Mouse (Mus musculus) liver, adult 2 months (tissue): ENCODE data around the gene Gna15. TPM values are rescaled to one million over a fixed set of nuclear protein-coding genes. Genes with fewer than 3 reads are reported as not detected.

Experiments
- DNase-seq: peaks from one replicate; pipeline ENCODE4 v3.0.0-alpha.2; 2011; ENCODE audit warnings: low read depth, low spot score; ENCODE audit errors: extremely low read depth
- H3K27ac ChIP-seq: fragments of 200-500 bp; replicated peaks from 2 replicates; pipeline ENCODE4 v1.5.1; 2012; ENCODE audit warnings: low read depth, mild to moderate bottlenecking, control low read depth, inconsistent platforms, low read length; ENCODE audit not compliant: insufficient read depth
- H3K27me3 ChIP-seq: fragments of 200-500 bp; 2 replicates; pipeline ENCODE4 v1.6.1; 2012; ENCODE audit warnings: mild to moderate bottlenecking, moderate library complexity, low read length, inconsistent platforms; ENCODE audit not compliant: control insufficient read depth, insufficient read depth
- H3K36me3 ChIP-seq: fragments of 200-500 bp; 2 replicates; pipeline ENCODE4 v1.6.1; 2012; ENCODE audit warnings: low read length, inconsistent platforms; ENCODE audit not compliant: control insufficient read depth, insufficient read depth
- H3K4me1 ChIP-seq: fragments of 200-500 bp; 2 replicates; pipeline ENCODE4 v1.6.1; 2011; ENCODE audit warnings: low read length; ENCODE audit not compliant: control insufficient read depth, insufficient read depth
- H3K4me3 ChIP-seq: fragments of 200-500 bp; 2 replicates; pipeline ENCODE4 v1.5.1; 2011; ENCODE audit warnings: low read depth, mild to moderate bottlenecking, control low read depth, low read length, moderate library complexity; ENCODE audit not compliant: insufficient read depth
- H3K79me2 ChIP-seq: fragments of 200-500 bp; 2 replicates; pipeline ENCODE4 v1.6.1; 2012; ENCODE audit warnings: inconsistent platforms, mild to moderate bottlenecking, low read length, moderate library complexity; ENCODE audit not compliant: control insufficient read depth, insufficient read depth
- H3K9ac ChIP-seq: fragments of 200-500 bp; 2 replicates; pipeline ENCODE4 v1.6.1; 2012; ENCODE audit warnings: low read depth, mild to moderate bottlenecking, control low read depth, inconsistent platforms, low read length
- CTCF ChIP-seq: fragments of 200-500 bp; IDR thresholded peaks from 2 replicates; pipeline ENCODE4 v1.5.1; 2011; ENCODE audit warnings: low read depth, low read length, control low read depth
- POLR2A ChIP-seq: fragments of 200-500 bp; IDR thresholded peaks from 2 replicates; pipeline ENCODE4 v1.6.1; 2011; ENCODE audit warnings: low read length, control low read depth; ENCODE audit not compliant: insufficient read depth; ENCODE audit errors: extremely low read depth
- WGBS: fragments of 180-500 bp; shearing (Covaris S2); methylation state at CpG from one replicate; pipeline ENCODE4 v1.1.7; 2018; 5-methylcytosine and 5-hydroxymethylcytosine counted together
- polyA plus RNA-seq: library from polyadenylated mRNA; depleted of rRNA; stranded (reverse); fragments of >200 nt; gene quantifications from 2 replicates; pipeline ENCODE4 v1.2.3, GENCODE M21; 2012
- total RNA-seq: library from RNA; depleted of rRNA; stranded (reverse); fragments of >200 nt; gene quantifications from 2 replicates; pipeline ENCODE4 v1.2.3, GENCODE M21; 2014

Gene Gna15
- total and polyA plus RNA-seq, 2 experiments, result 0.64 to 1.1 TPM

DNA sequence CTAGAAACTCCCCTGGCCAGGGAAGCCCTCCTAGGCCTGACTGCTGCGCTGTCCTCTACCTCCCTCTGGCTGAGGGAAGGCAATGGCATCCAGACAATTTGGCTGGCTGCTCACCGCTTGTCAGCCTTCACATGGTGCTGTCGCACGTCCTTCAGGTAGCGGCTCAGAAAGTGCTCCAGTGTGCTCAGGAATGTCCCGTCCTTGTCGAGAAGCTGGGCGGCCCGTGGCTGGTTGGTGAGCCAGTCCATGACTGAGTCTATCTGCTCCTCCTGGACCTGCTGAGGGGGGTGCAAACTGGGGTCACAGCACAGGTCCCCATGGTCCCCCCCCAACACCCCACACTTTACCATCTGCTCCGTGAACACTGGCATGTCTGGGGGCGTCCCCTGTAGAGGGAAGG lies 35.9 kb downstream of the Gna15 start:
- Histone ChIP-seq H3K4me3 (no peak overlapping the region), H3K36me3 (peaks cover 2% of the 10 kb centered on the region; the same call in 1 of the 2 replicates), H3K27me3 (no peaks in the 10 kb centered on the region), H3K4me1 (no peaks in the 10 kb centered on the region), H3K79me2 (no peaks in the 10 kb centered on the region), H3K9ac (no peak overlapping the region), H3K27ac (no peak overlapping the region)
- 91% methylated on average over 11 of the region's 11 CpGs for WGBS
- DNase-seq, result no peak
- no peak for TF ChIP-seq POLR2A
- TF ChIP-seq CTCF, result no peak

- H3K79me2 ChIP-seq, result no peaks in the 10 kb centered on the region
- H3K4me1 ChIP-seq, result no peaks in the 10 kb centered on the region; the same call in 1 of the 2 replicates
- H3K36me3 ChIP-seq, result 0 out of 2 replicates have a peak, but pooled peaks cover 2% of the 10 kb centered on the region
- H3K4me3 ChIP-seq, result no peak overlapping the region
- no peak for DNase-seq
- TF ChIP-seq POLR2A, result no peak
- TF ChIP-seq CTCF, result no peak
- H3K27ac ChIP-seq, result no peak overlapping the region
- WGBS, result 93% methylated on average over 10 of the region's 10 CpGs
- no peak overlapping the region for H3K9ac ChIP-seq
- 0 out of 2 replicates have a peak, but pooled peaks cover 6% of the 10 kb centered on the region for H3K27me3 ChIP-seq
Observed at GRCm38 (mm10) chr10:81486496-81486895, 37.5 kb downstream of the Gna15 start.

- H3K4me1 ChIP-seq, result no peaks in the 10 kb centered on the region; the same call in 1 of the 2 replicates
- 63% methylated on average over 7 of the region's 7 CpGs for WGBS
- no peak overlapping the region for H3K27ac ChIP-seq
- no peak overlapping the region for H3K4me3 ChIP-seq
- 0 out of 2 replicates have a peak, but pooled peaks cover 2% of the 10 kb centered on the region for H3K36me3 ChIP-seq
- H3K9ac ChIP-seq, result no peak overlapping the region
- no peaks in the 10 kb centered on the region for H3K79me2 ChIP-seq
- no peak for DNase-seq
- TF ChIP-seq CTCF, result no peak
- TF ChIP-seq POLR2A, result no peak
- H3K27me3 ChIP-seq, result 0 out of 2 replicates have a peak, but pooled peaks cover 6% of the 10 kb centered on the region
Observed at GRCm38 (mm10) chr10:81485479-81486018, 38.5 kb downstream of the Gna15 start.

- H3K4me3 ChIP-seq, result no peak overlapping the region
- TF ChIP-seq CTCF, result peak; percentile 13; the same call in 1 of the 2 replicates
- no peak for TF ChIP-seq POLR2A
- WGBS, result 21% methylated on average over 2 of the region's 2 CpGs
Observed at GRCm38 (mm10) chr10:81485060-81485449, 39.0 kb downstream of the Gna15 start.

GRCm38 (mm10) chr10:81484441-81485059 lies 39.5 kb downstream of the Gna15 start:
- 70% methylated on average over 6 of the region's 6 CpGs for WGBS
- Histone ChIP-seq H3K36me3 (0 out of 2 replicates have a peak, but pooled peaks cover 2% of the 10 kb centered on the region), H3K4me3 (no peak overlapping the region), H3K4me1 (no peaks in the 10 kb centered on the region; the same call in 1 of the 2 replicates), H3K27me3 (0 out of 2 replicates have a peak, but pooled peaks cover 6% of the 10 kb centered on the region), H3K27ac (no peak overlapping the region), H3K79me2 (no peaks in the 10 kb centered on the region), H3K9ac (no peak overlapping the region)
- DNase-seq, result no peak
- no peak for TF ChIP-seq CTCF
- no peak for TF ChIP-seq POLR2A

More at GRCm38 (mm10) chr10:81485060-81485449, 39.0 kb downstream of the Gna15 start:
- DNase-seq, result no peak
- 0 out of 2 replicates have a peak, but pooled peaks cover 2% of the 10 kb centered on the region for H3K36me3 ChIP-seq
- no peaks in the 10 kb centered on the region for H3K79me2 ChIP-seq
- no peaks in the 10 kb centered on the region; the same call in 1 of the 2 replicates for H3K4me1 ChIP-seq
- no peak overlapping the region for H3K9ac ChIP-seq
- no peak overlapping the region for H3K27ac ChIP-seq
- 0 out of 2 replicates have a peak, but pooled peaks cover 6% of the 10 kb centered on the region for H3K27me3 ChIP-seq

DNA sequence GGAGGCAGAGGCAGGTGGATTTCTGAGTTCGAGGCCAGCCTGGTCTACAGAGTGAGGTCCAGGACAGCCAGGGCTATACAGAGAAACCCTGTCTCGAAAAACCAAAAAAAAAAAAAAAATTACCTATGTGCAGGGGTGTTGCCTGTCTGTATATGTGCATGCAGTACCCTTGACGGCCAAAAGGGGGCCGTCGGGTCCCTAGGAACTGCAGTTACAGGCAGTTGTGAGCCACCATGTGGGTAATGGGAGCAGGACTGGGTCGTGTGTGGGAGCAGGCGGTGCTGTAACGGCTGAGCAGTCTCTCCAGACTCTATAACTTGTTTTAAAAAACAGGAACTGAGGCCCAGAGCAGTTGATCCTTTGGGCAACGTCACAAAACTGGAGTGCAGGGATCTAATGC lies 40.0 kb downstream of the Gna15 start:
- Histone ChIP-seq H3K27ac (no peak overlapping the region), H3K9ac (no peak overlapping the region), H3K79me2 (no peaks in the 10 kb centered on the region), H3K36me3 (0 out of 2 replicates have a peak, but pooled peaks cover 2% of the 10 kb centered on the region), H3K27me3 (peaks cover 7% of the 10 kb centered on the region; the same call in 1 of the 2 replicates), H3K4me1 (no peaks in the 10 kb centered on the region; the same call in 1 of the 2 replicates), H3K4me3 (no peak overlapping the region)
- WGBS, result 23% methylated on average over 9 of the region's 9 CpGs
- DNase-seq, result no peak
- peak; percentile 70 for TF ChIP-seq CTCF
- no peak for TF ChIP-seq POLR2A
